Mouse (Mus musculus) kidney, postnatal 0 days (tissue): ENCODE data around the gene Aurkaip1. TPM values are rescaled to one million over a fixed set of nuclear protein-coding genes. Genes with fewer than 3 reads are reported as not detected.
A peak's percentile ranks its signal among the peaks of the same experiment; 100 is the strongest.

Source experiments
- ATAC-seq: fragments of 200-750 bp; cut with Nextera tagmentation; replicated peaks from 2 replicates; pipeline ENCODE4 v1.8.0; 2017; ENCODE audit warnings: low read depth, moderate number of reproducible peaks, moderate TSS enrichment, moderate library complexity; ENCODE audit not compliant: low FRiP score
- DNase-seq: peaks from one replicate; pipeline ENCODE4 v3.0.0-alpha.2; 2016; ENCODE audit warnings: low spot score
- H3K27ac ChIP-seq: fragments of 300-500 bp; sonication (generic); 2 replicates; pipeline ENCODE4 v1.5.1; 2014; ENCODE audit warnings: mild to moderate bottlenecking
- H3K27me3 ChIP-seq: fragments of 300-500 bp; sonication (generic); 2 replicates; pipeline ENCODE4 v1.6.1; 2014; ENCODE audit warnings: low read length, mixed read lengths; ENCODE audit not compliant: insufficient read depth
- H3K36me3 ChIP-seq: fragments of 300-500 bp; sonication (generic); 2 replicates; pipeline ENCODE4 v1.6.1; 2014; ENCODE audit warnings: low read length, mixed read lengths; ENCODE audit not compliant: insufficient read depth
- H3K4me1 ChIP-seq: fragments of 300-500 bp; sonication (generic); replicated peaks from 2 replicates; pipeline ENCODE4 v1.6.1; 2014; ENCODE audit warnings: antibody characterized with exemption, low read length, mixed read lengths; ENCODE audit not compliant: insufficient read depth
- H3K4me2 ChIP-seq: fragments of 300-500 bp; sonication (generic); 2 replicates; pipeline ENCODE4 v1.6.1; 2014; ENCODE audit warnings: mild to moderate bottlenecking, low read length, moderate library complexity, mixed read lengths
- H3K4me3 ChIP-seq: fragments of 300-500 bp; sonication (generic); replicated peaks from 2 replicates; pipeline ENCODE4 v1.5.1; 2014; ENCODE audit warnings: low read depth, low read length
- H3K9ac ChIP-seq: fragments of 300-500 bp; sonication (generic); 2 replicates; pipeline ENCODE4 v1.6.1; 2014; ENCODE audit warnings: low read depth, low read length
- H3K9me3 ChIP-seq: fragments of 300-500 bp; sonication (generic); replicated peaks from 2 replicates; pipeline ENCODE4 v1.6.1; 2016; ENCODE audit warnings: low read length, inconsistent platforms, mixed read lengths
- CTCF ChIP-seq: IDR thresholded peaks from 2 replicates; pipeline ENCODE4 v1.5.1; 2016; ENCODE audit warnings: antibody characterized with exemption, low read depth, mild to moderate bottlenecking, moderate library complexity
- WGBS: fragments of 180-500 bp; shearing (Covaris S2); extraction: QIAGEN DNeasy Blood & Tissue Kit; methylation state at CpG from one replicate; pipeline ENCODE4 v1.1.7; 2014; 5-methylcytosine and 5-hydroxymethylcytosine counted together
- polyA plus RNA-seq: library from polyadenylated mRNA; unstranded; fragments of >200 nt; fragmentation: Nextera tagmentation; extraction: Ambion mirVana; gene quantifications from 2 replicates; pipeline ENCODE4 v1.2.1, GENCODE M21; 2015

The Aurkaip1 gene
- polyA plus RNA-seq, 1 experiment from 2014 or later = 169 TPM

DNA sequence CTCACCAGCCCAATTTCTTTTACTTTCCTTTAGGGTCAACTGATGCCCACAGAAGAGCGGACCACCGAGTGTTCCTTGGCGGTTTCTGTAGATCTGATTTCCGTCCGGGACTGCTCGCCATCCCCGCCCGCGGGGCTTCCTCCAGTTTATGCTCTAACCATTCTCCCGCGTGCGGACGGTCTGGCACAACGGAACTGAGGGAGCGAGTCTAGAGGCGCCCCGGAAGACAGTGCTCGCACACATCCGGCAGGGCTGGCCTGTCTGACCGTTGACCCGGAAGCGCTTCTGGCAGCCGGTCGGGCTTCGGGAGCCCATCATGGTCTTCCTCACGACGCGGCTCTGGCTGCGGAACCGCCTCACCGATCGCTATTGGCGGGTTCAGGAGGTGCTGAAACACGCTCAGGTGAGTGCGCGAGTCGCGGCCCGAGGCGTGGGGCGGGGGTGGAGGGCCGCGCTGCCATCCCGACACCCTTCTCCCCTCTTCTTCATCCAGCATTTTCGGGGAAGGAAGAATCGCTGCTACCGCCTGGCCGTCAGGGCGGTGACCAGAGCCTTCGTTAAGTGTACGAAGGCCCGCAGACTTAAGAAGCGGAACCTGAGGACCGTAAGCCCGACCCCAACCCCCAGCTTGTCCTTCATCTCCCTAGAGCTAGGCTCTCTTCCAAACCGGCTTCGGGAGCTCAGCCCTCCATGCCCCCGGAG, 27.6 kb upstream of the Aurkaip1 start:
- peak; percentile 97 for DNase-seq
- H3K9me3 ChIP-seq = no peaks in the 10 kb centered on the region
- TF ChIP-seq CTCF = no peak
- WGBS = under 1% methylated on average over 58 of the region's 58 CpGs
- peak overlapping the region; percentile 80 for H3K4me2 ChIP-seq
- no peaks in the 10 kb centered on the region for H3K27me3 ChIP-seq
- peak; percentile 99 for ATAC-seq
- H3K27ac ChIP-seq = peak overlapping the region; percentile 81
- peak overlapping the region; percentile 90 for H3K4me3 ChIP-seq
- peak overlapping the region; percentile 90 for H3K9ac ChIP-seq
- H3K36me3 ChIP-seq = peaks cover 11% of the 10 kb centered on the region
- peaks cover 9% of the 10 kb centered on the region for H3K4me1 ChIP-seq

DNA sequence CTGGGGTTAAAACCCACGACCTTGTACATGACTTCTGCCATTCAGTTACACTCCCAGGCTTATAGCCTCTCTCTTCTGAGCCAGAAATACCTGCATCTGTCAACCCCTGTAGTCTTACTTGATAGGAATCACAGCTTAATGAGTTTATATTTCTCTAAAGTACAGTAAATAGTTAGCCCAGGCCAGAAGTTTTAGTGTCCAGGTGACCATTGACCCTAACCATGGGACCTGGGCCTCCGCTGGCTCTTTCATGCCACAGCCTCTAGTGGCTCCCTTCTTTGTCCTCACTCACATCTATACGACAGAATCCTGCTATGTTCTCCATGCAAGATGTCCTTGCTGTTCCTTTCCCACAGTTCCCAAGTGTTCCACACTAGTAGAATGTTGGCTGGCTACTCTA, 23.2 kb upstream of the Aurkaip1 start:
- ATAC-seq (no peak), DNase-seq (no peak)
- Histone ChIP-seq H3K4me3 (no peak overlapping the region), H3K27ac (no peak overlapping the region), H3K27me3 (no peaks in the 10 kb centered on the region), H3K9ac (no peak overlapping the region), H3K9me3 (no peaks in the 10 kb centered on the region), H3K4me1 (peaks cover 7% of the 10 kb centered on the region), H3K36me3 (peaks cover 32% of the 10 kb centered on the region), H3K4me2 (no peak overlapping the region)
- WGBS = 79% methylated on average over 3 of the region's 3 CpGs
- no peak for TF ChIP-seq CTCF

DNA sequence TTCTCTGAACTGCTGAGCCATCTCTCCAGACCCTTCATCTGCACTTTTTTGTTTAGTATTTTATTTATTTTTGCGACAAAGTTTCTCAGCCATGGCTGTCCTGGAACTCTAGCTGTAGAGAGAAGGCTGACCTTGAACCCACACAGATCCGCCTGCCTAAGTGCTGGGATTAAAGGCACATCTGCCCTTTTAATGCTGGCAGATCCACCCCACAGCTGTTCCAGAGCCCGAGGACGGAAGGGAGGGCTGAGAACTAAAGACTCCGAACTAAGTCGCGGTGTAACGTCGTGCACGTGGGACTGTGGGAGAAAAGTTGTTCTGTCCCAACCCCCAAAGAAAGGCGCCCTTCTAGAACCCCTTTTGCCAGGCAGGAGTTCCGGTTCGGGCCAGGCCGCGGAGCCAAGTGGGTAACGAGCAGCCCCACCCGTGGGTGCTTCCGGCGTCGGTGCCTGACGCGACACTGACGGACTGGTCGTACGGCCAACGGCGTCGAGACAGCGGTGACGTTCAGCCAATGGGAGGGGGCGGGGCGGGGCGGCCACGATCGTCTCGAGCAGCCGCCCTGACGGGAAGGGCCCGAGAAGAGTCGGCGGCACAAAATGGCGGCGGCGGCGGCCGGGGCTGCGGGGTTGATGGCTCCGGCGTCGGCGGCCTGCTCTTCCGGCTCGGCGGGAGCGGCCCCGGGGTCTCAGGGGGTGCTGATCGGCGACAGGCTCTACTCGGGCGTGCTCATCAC, 19.0 kb upstream of the Aurkaip1 start, which contains the start of gene Ccnl2:
Gene Ccnl2 (plus strand): TSS at position 561 of the 736 bp plus-strand sequence.
- Histone ChIP-seq H3K27ac (peak within 1 kb of the TSS; percentile 87), H3K9me3 (no peaks in the 10 kb centered on the region), H3K4me3 (peak within 1 kb of the TSS; percentile 99), H3K27me3 (no peaks in the 10 kb centered on the region), H3K4me1 (peaks cover 9% of the 10 kb centered on the region), H3K36me3 (peaks cover 54% of the 10 kb centered on the region), H3K4me2 (peak within 1 kb of the TSS; percentile 90), H3K9ac (peak within 1 kb of the TSS; percentile 99)
- ATAC-seq = peak; percentile 98
- WGBS = under 1% methylated on average over 51 of the region's 60 CpGs
- DNase-seq = peak; percentile 95
- TF ChIP-seq CTCF = no peak

DNA sequence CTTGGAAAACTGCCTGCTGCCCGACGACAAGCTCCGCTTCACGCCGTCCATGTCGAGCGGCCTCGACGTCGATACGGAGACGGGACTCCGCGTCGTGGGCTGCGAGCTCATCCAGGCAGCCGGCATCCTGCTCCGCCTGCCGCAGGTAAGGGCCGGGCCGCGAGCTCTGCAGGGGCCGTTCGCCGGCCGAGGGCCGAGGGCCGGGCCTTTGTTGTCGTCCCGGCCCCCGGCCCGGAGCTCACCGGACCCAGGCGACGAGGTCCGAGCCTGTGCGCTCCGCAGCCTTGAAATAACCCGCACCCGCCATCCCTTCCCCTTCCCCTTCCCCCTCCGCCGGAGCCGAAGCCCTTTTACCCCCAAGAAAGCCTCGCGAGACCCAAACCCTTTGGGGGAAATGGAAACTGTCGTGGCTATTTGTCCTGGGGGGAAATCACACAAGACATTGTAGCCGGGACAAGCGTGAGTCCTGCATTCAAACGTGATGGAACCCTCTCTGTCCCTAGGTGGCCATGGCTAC, 18.3 kb upstream of the Aurkaip1 start:
- H3K9ac ChIP-seq = peak overlapping the region; percentile 99
- TF ChIP-seq CTCF = no peak
- H3K9me3 ChIP-seq = no peaks in the 10 kb centered on the region
- WGBS = under 1% methylated on average over 49 of the region's 49 CpGs
- H3K4me3 ChIP-seq = peak overlapping the region; percentile 99
- H3K4me1 ChIP-seq = peaks cover 9% of the 10 kb centered on the region
- peak overlapping the region; percentile 87 for H3K27ac ChIP-seq
- DNase-seq (no peak), ATAC-seq (peak; percentile 41)
- H3K36me3 ChIP-seq = peaks cover 53% of the 10 kb centered on the region
- peak overlapping the region; percentile 90 for H3K4me2 ChIP-seq
- H3K27me3 ChIP-seq = no peaks in the 10 kb centered on the region

GRCm38 (mm10) chr4:155817533-155817932, 13.5 kb upstream of the Aurkaip1 start:
- DNase-seq (no peak), ATAC-seq (no peak)
- Histone ChIP-seq H3K27ac (no peak overlapping the region), H3K9ac (no peak overlapping the region), H3K4me1 (peaks cover 9% of the 10 kb centered on the region), H3K9me3 (no peaks in the 10 kb centered on the region), H3K27me3 (no peaks in the 10 kb centered on the region), H3K4me2 (no peak overlapping the region), H3K4me3 (no peak overlapping the region), H3K36me3 (peaks cover 66% of the 10 kb centered on the region)
- WGBS = 74% methylated on average over 4 of the region's 4 CpGs
- TF ChIP-seq CTCF = no peak

GRCm38 (mm10) chr4:155821025-155821424, 10.0 kb upstream of the Aurkaip1 start:
- DNase-seq (peak; percentile 54), ATAC-seq (no peak)
- WGBS = 81% methylated on average over 7 of the region's 7 CpGs
- H3K9ac ChIP-seq = no peak overlapping the region
- H3K4me3 ChIP-seq = no peak overlapping the region
- H3K27ac ChIP-seq = no peak overlapping the region
- no peaks in the 10 kb centered on the region for H3K27me3 ChIP-seq
- no peak overlapping the region for H3K4me2 ChIP-seq
- H3K36me3 ChIP-seq = peaks cover 74% of the 10 kb centered on the region
- peak; percentile 59 for TF ChIP-seq CTCF
- H3K4me1 ChIP-seq = no peaks in the 10 kb centered on the region
- no peaks in the 10 kb centered on the region for H3K9me3 ChIP-seq
